Mouse (Mus musculus) G1E (cell line): ENCODE data around the gene Wwox. TPM values are rescaled to one million over a fixed set of nuclear protein-coding genes. Genes with fewer than 3 reads are reported as not detected.

Experiments
- ATAC-seq: 2 replicates; pipeline ENCODE4 v1.8.0; 2016; ENCODE audit warnings: mild to moderate bottlenecking; ENCODE audit not compliant: insufficient number of reproducible peaks, poor library complexity, low FRiP score, severe bottlenecking; ENCODE audit errors: extremely low read depth
- DNase-seq: peaks from one replicate; pipeline ENCODE4 v3.0.0; 2012; ENCODE audit warnings: low spot score
- H3K27me3 ChIP-seq: 2 replicates; pipeline ENCODE4 v1.6.1; 2012; ENCODE audit warnings: mild to moderate bottlenecking, low read length, inconsistent platforms; ENCODE audit not compliant: insufficient read depth
- H3K36me3 ChIP-seq: replicated peaks from 2 replicates; pipeline ENCODE3; 2012; ENCODE audit warnings: mild to moderate bottlenecking, inconsistent platforms
- H3K4me1 ChIP-seq: 2 replicates; pipeline ENCODE4 v1.6.1; 2012; ENCODE audit warnings: low read depth, low read length, inconsistent platforms, mixed read lengths; ENCODE audit not compliant: insufficient read depth
- H3K4me3 ChIP-seq: 2 replicates; pipeline ENCODE4 v1.5.1; 2012; ENCODE audit warnings: low read depth, mild to moderate bottlenecking, inconsistent platforms, low read length, moderate library complexity, mixed read lengths
- H3K9me3 ChIP-seq: replicated peaks from 2 replicates; pipeline ENCODE4 v1.6.1; 2012; ENCODE audit warnings: inconsistent platforms
- CTCF ChIP-seq: IDR thresholded peaks from 2 replicates; pipeline ENCODE4 v1.5.1; 2012; ENCODE audit warnings: low read depth, low read length, inconsistent platforms, mixed read lengths
- GATA1 ChIP-seq: IDR thresholded peaks from 2 replicates; pipeline ENCODE4 v1.6.1; 2012; ENCODE audit warnings: borderline replicate concordance, low read length, inconsistent platforms, mixed read lengths
- GATA2 ChIP-seq: IDR thresholded peaks from 2 replicates; pipeline ENCODE4 v1.6.1; 2012; ENCODE audit warnings: low read depth, low read length, inconsistent platforms, borderline replicate concordance
- POLR2AphosphoS5 ChIP-seq: IDR thresholded peaks from 2 replicates; pipeline ENCODE4 v1.6.1; 2012; ENCODE audit warnings: low read depth, low read length, inconsistent platforms; ENCODE audit not compliant: insufficient replicate concordance
- TAL1 ChIP-seq: conservative IDR thresholded peaks from 2 replicates; pipeline ENCODE4 v1.6.1; 2012; ENCODE audit warnings: low read depth, low read length, inconsistent platforms, mixed read lengths
- polyA plus RNA-seq: library from polyadenylated mRNA; stranded (reverse); fragments of >175 nt; gene quantifications from 2 replicates; pipeline ENCODE4 v1.2.3, GENCODE M21; 2012
- total RNA-seq, 2 experiments: library from RNA; stranded (forward) in 1 of 2; stranded (reverse) in 1 of 2; fragments of 200-1000 nt in 1 of 2; fragments of >200 nt in 1 of 2; fragmentation: Nextera tagmentation in 1 of 2; gene quantifications; 2 replicates each; pipeline ENCODE4 v1.2.3; 2014 to 2017

Gene Wwox
- total and polyA plus RNA-seq, 3 experiments, result 5.8 to 33.9 (median 7.2) TPM

DNA sequence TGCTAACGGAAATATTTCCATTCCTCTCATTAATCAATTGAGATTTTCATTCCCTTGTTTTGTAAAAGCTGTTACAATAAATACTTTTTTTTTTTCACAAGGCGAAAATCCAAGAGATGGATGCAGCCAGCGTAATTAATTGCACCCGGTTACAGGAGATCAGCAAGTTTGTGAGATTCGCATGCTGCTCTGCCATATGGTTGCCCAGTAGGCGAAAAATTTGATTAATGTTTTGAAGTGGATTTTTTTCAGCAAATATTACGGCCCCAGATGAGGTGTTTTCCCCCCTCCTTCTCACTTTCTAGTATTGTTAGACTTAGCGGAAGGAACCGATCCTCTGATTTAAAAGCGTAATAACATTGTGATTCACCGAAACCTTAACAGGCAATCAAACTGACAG, 160.7 kb downstream of the Wwox start:
- TF ChIP-seq GATA2, result no peak
- no peak for TF ChIP-seq CTCF
- TF ChIP-seq TAL1, result no peak
- no peak for TF ChIP-seq GATA1
- no peak for TF ChIP-seq POLR2AphosphoS5
- ATAC-seq (no peak), DNase-seq (no peak)
- H3K4me3 ChIP-seq, result no peak overlapping the region
- peaks cover 36% of the 10 kb centered on the region for H3K9me3 ChIP-seq
- no peaks in the 10 kb centered on the region for H3K27me3 ChIP-seq
- H3K4me1 ChIP-seq, result no peaks in the 10 kb centered on the region
- no peaks in the 10 kb centered on the region for H3K36me3 ChIP-seq

DNA sequence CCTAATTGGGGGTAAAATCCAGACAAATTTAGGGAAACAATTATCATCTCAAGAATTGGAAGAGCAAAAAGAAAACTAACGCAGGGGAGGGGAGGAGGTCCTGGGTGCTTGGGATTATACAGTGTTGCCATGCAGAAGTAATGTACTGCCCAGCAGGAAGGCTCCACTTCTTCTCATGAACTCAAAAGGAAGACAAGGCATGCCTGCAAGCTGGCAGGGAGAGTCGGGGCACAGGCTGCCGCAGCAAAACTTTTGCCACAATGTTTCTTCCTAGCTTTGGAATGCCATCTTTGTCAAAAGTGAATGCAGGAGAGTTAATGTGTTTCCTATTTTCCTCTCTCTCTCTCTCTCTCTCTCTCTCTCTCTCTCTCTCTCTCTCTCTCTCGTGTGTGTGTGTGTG, 163.6 kb downstream of the Wwox start:
- ATAC-seq (no peak), DNase-seq (no peak)
- Histone ChIP-seq H3K9me3 (peaks cover 23% of the 10 kb centered on the region), H3K4me1 (no peaks in the 10 kb centered on the region), H3K36me3 (no peaks in the 10 kb centered on the region), H3K27me3 (no peaks in the 10 kb centered on the region), H3K4me3 (no peak overlapping the region)
- TF ChIP-seq GATA2 (no peak), POLR2AphosphoS5 (no peak), CTCF (no peak), GATA1 (no peak), TAL1 (no peak)

DNA sequence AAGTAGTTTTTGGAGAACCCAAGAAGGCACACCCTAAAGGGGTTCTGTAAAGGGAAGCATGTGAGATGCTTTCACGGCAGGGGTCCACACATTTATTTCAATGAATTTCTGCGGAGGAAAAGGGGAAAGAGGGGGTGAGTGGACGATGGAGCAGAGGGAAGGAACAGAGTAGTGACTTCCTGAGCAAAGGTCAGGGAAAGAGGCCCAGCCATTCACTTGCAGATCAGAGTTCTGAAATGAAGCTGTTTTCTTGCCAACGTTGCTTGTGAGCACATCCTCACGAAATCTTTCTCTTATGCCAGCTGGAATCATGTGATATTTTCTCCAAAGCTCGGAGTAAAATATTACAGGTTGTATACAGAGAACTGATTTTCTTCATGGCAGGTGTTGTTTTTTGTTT, 164.1 kb downstream of the Wwox start:
- ATAC-seq, result no peak
- no peak for TF ChIP-seq POLR2AphosphoS5
- no peak for TF ChIP-seq TAL1
- no peak for TF ChIP-seq GATA1
- no peak for TF ChIP-seq GATA2
- TF ChIP-seq CTCF, result no peak
- Histone ChIP-seq H3K4me3 (no peak overlapping the region), H3K9me3 (peaks cover 25% of the 10 kb centered on the region), H3K4me1 (no peaks in the 10 kb centered on the region), H3K36me3 (no peaks in the 10 kb centered on the region), H3K27me3 (no peaks in the 10 kb centered on the region)
- DNase-seq, result no peak

DNA sequence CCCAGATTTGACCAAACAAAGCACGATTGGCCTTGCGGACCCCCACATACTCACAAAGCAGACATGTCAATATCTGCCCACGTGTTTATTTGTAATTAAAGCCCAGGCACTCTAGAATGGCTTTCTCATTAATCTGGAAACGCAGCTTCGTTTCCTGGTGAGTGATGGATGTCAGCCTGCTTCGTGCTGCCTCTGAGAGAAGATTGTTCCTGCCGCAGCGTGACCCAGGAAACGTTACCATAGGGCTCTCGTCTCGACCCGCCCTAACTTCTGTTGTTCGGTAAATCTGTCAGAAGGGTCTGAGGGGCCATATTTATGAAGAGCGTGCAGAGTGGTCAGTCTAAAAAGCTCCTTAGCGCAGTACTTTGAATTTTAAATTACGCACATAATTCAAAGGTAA, 164.9 kb downstream of the Wwox start:
- DNase-seq, result no peak

DNA sequence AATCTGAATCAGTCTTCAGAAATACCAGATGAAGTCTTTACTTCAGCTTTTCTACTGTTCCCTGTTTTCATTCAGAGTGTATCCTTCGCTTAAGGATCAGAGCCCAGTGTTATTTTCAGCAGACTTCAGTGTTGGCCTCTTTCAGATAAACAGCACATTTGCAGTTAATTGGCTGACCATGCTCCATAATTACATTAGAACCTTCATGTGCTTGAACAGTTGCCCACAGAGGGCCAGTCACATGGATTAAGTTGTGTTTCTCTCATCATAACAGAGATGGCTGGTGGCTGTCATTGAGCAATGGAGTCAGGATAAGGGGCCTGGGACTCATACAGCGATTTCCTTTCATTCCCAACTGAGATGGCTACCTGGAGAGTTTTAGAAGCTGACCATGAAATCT, 166.2 kb downstream of the Wwox start:
- DNase-seq (no peak), ATAC-seq (no peak)
- no peaks in the 10 kb centered on the region for H3K4me1 ChIP-seq
- H3K4me3 ChIP-seq, result no peak overlapping the region
- TF ChIP-seq TAL1 (no peak), GATA1 (no peak), CTCF (no peak), GATA2 (no peak), POLR2AphosphoS5 (no peak)
- H3K36me3 ChIP-seq, result no peaks in the 10 kb centered on the region
- no peaks in the 10 kb centered on the region for H3K27me3 ChIP-seq
- H3K9me3 ChIP-seq, result peaks cover 18% of the 10 kb centered on the region

More for the DNA sequence above, 164.9 kb downstream of the Wwox start:
- no peaks in the 10 kb centered on the region for H3K27me3 ChIP-seq
- no peak for ATAC-seq
- no peak overlapping the region for H3K4me3 ChIP-seq
- H3K36me3 ChIP-seq, result no peaks in the 10 kb centered on the region
- H3K9me3 ChIP-seq, result peaks cover 22% of the 10 kb centered on the region
- no peaks in the 10 kb centered on the region for H3K4me1 ChIP-seq
- TF ChIP-seq CTCF (no peak), TAL1 (no peak)

DNA sequence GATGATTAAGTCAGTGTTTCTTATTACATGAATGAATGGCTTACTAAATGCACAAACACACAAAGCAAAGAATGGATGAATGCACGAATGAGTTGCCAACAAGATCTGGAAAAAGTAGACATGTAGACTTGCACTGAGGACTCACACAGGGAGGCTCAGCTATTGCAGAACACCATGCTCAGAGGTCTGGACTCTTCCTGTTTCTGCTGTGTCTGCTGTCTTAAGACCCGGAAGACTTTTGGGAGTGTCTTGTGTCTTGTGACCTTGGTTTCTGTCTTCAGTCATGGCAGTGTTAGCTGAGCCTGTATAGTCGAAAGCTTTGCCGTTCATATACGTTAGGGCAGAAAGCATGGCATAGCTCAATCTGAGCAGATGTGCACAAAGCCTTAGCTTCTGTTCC, 169.9 kb downstream of the Wwox start:
- ATAC-seq, result no peak
- H3K4me1 ChIP-seq, result no peaks in the 10 kb centered on the region

DNA sequence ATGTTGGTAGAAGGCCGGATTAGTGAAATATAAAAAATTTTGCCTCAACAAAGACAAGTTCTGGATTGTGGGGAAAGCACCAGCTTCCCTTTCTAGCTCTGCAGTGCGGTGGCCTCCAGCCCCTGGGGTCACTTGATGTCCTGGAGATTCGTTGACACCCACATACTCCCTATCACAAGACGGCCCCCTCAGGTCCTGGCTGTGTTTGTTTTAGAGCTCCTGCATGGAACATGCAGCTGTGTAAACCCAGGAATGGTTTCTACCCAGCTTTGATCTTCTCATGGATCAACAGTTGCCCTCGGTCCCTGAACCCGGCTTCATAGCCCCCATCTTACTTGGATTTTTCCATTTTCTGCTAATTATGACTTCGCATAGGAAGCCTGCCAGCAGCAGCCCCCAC, 171.6 kb downstream of the Wwox start:
- Histone ChIP-seq H3K4me3 (no peak overlapping the region), H3K36me3 (no peaks in the 10 kb centered on the region)
- TF ChIP-seq TAL1 (no peak), POLR2AphosphoS5 (no peak), GATA1 (no peak), GATA2 (no peak), CTCF (no peak)

More for the DNA sequence above, 169.9 kb downstream of the Wwox start:
- peaks cover 36% of the 10 kb centered on the region for H3K9me3 ChIP-seq
- H3K4me3 ChIP-seq, result no peak overlapping the region
- DNase-seq, result no peak
- TF ChIP-seq CTCF, result no peak
- no peak for TF ChIP-seq GATA1
- no peak for TF ChIP-seq POLR2AphosphoS5
- TF ChIP-seq TAL1, result no peak
- no peaks in the 10 kb centered on the region for H3K36me3 ChIP-seq
- no peaks in the 10 kb centered on the region for H3K27me3 ChIP-seq

More for the DNA sequence above, 171.6 kb downstream of the Wwox start:
- ATAC-seq (no peak), DNase-seq (no peak)
- no peaks in the 10 kb centered on the region for H3K27me3 ChIP-seq
- H3K4me1 ChIP-seq, result no peaks in the 10 kb centered on the region
- peaks cover 42% of the 10 kb centered on the region for H3K9me3 ChIP-seq
